Mouse (Mus musculus): ENCODE results near the gene Sema7a.

The Sema7a gene

DNA sequence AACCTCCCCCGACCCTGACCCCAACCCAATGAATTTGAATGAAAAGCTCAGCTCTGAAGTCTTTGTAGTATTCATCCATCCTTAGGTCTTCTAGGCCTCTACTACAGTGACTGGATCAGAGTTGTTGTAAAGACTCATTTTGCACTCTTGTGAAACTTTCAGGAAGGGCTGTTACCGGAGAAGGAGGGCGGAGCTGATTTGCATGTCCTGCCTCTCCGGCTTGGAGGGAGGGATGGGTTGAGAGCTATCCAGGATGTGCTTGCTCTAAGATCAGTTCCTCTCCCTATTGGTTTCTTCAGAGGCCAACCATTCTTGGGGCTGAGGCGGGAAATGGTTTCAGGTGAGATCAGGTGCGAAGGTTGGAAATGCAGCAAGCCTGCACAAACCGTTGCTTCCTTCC, 71.1 kb downstream of the Sema7a start:
- no peak for DNase-seq (ENCODE audit: low spot score in 2 of 2)

DNA sequence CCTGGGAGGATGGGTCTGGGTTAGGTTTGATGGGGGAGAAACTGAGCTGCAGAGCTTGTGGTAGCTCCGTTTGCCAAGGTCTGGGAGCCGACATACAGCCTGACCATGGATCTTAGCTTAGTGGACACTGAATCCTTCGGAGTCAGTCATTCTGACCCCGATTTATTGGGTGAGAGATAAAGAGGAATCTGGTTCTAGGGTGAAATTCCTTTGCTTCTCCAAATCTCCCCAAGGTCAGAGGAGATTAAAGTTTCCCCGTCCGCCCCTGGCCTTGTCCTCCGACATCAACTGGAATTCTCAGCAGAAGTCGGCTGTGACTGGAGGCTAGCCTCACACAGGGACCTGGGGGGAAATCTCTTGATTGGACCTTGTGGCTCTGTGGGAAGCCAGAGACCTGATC, 71.6 kb downstream of the Sema7a start:
- no peak for DNase-seq (ENCODE audit: low spot score in 2 of 2)

Measured in spleen, postnatal 10 days (tissue).